Mouse (Mus musculus) E14TG2a.4 (cell line): ENCODE measurements around the gene Ggps1.

ENCODE experiments used
- CTCF ChIP-seq: conservative IDR thresholded peaks from 2 replicates; pipeline ENCODE4 v1.5.1; 2014; ENCODE audit warnings: low read length
- NANOG ChIP-seq: IDR thresholded peaks from 2 replicates; pipeline ENCODE4 v1.6.1; 2014; ENCODE audit warnings: borderline replicate concordance, low read length, mixed read lengths
- POU5F1 ChIP-seq: IDR thresholded peaks from 2 replicates; pipeline ENCODE4 v1.6.1; 2014; ENCODE audit warnings: low read length, borderline replicate concordance

DNA sequence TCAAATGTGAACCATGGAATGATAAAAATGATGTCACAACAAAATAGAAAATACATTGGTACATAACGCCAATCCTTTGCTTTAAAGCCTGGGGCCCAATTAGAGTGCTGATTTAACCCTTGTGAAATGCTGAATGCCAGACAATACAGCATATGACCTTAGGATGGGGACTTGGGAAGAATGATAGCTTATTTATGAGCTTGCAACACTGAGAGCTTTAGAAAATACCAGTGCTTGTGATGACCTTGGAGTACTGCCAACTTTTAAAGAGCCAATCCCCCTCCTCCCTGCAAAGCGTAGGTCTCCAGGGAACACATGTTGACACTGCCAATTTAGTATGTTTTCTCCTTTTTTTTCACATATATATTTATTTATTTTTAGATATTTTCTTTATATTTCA, 60.6 kb downstream of the Ggps1 start:
- no peak for TF ChIP-seq CTCF
- TF ChIP-seq NANOG = no peak
- TF ChIP-seq POU5F1 = no peak
